Mouse (Mus musculus): ENCODE data around the gene Sh3bp5l. TPM values are rescaled to one million over a fixed set of nuclear protein-coding genes. Genes with fewer than 3 reads are reported as not detected.

Sh3bp5l gene
- polyA plus RNA-seq, 1 experiment, result 33.6 TPM

DNA sequence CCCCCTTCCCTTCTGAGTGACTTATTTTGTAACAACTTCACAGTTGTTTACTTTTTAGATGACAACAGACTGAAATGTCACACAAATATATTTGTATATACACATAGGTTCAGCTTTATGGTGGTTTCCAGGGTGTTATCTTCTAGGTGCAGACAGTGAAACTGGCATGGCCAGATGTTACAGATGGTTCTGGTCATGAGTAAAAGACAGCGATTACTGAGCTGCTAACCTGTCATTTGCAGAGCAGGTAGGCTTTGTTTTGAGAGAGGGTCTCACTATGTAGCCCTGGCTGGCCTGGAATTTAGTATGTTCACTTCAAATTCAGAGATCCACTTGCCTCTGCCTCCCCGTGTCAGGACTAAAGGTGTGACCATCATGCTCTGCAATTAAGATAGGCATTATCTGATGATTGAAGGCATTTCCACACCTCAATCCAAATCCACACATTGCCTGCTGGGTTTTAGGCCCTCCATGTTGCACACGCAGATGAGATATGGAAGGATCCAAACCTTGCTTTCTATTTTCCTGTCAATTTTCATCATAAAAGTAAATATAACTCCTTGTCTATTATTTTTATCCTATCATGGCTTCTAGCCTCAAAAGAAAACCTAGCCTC, 5.8 kb upstream of the Sh3bp5l start:
- Histone ChIP-seq H3K4me1 (ENCODE audit: control insufficient read depth, insufficient read depth, low read length) (no peaks in the 10 kb centered on the region), H3K9me3 (replicated peaks; ENCODE audit: control insufficient read depth, insufficient read depth, low read length, poor library complexity, severe bottlenecking) (no peaks in the 10 kb centered on the region), H3K27me3 (ENCODE audit: control insufficient read depth, insufficient read depth, low read length, poor library complexity, severe bottlenecking) (no peaks in the 10 kb centered on the region), H3K4me3 (ENCODE audit: low read depth, low read length) (no peak overlapping the region), H3K27ac (ENCODE audit: insufficient read depth, low read length) (no peak overlapping the region), H3K36me3 (ENCODE audit: control insufficient read depth, insufficient read depth, low read length, poor library complexity, severe bottlenecking) (peaks cover 4% of the 10 kb centered on the region), H3K9ac (ENCODE audit: low read depth, poor library complexity, severe bottlenecking) (no peak overlapping the region)
- TF ChIP-seq EP300 (IDR thresholded peaks at IDR 0.05; ENCODE audit: insufficient read depth, low read depth, low read length) (no peak), CTCF (IDR thresholded peaks at IDR 0.05; ENCODE audit: low read depth, low read length) (no peak), POLR2A (IDR thresholded peaks at IDR 0.05; ENCODE audit: insufficient read depth, low read length) (no peak)

DNA sequence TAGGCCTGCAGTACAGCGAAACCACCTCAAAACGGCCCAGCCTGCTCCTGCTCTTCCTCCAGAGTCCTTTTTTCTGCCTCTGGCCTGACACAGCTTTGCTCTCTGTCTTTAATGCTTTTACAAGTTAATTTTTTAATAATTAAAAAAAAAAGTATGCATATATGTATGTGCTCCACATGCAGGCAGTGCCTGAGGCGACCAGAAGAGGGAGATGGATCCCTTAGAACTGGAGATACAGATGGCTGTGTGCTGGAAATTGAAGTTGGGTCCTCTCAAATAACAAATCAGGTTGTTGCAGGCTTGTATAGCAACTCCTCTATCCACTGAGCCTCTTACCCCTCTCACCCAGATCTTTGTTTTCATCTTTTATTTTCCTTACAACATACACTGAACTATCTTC, 3.7 kb upstream of the Sh3bp5l start:
- no peaks in the 10 kb centered on the region for H3K9me3 ChIP-seq (replicated peaks; ENCODE audit: control insufficient read depth, insufficient read depth, low read length, poor library complexity, severe bottlenecking)
- H3K4me3 ChIP-seq (ENCODE audit: low read depth, low read length), result no peak overlapping the region
- no peaks in the 10 kb centered on the region for H3K27me3 ChIP-seq (ENCODE audit: control insufficient read depth, insufficient read depth, low read length, poor library complexity, severe bottlenecking)
- no peak for TF ChIP-seq POLR2A (IDR thresholded peaks at IDR 0.05; ENCODE audit: insufficient read depth, low read length)
- no peak overlapping the region for H3K9ac ChIP-seq (ENCODE audit: low read depth, poor library complexity, severe bottlenecking)
- no peaks in the 10 kb centered on the region for H3K4me1 ChIP-seq (ENCODE audit: control insufficient read depth, insufficient read depth, low read length)
- no peak overlapping the region for H3K27ac ChIP-seq (ENCODE audit: insufficient read depth, low read length)
- H3K36me3 ChIP-seq (ENCODE audit: control insufficient read depth, insufficient read depth, low read length, poor library complexity, severe bottlenecking), result peaks cover 4% of the 10 kb centered on the region

- H3K27me3 ChIP-seq (ENCODE audit: control insufficient read depth, insufficient read depth, low read length, poor library complexity, severe bottlenecking), result no peaks in the 10 kb centered on the region
- TF ChIP-seq EP300 (IDR thresholded peaks at IDR 0.05; ENCODE audit: insufficient read depth, low read depth, low read length), result no peak
- no peak for TF ChIP-seq CTCF (IDR thresholded peaks at IDR 0.05; ENCODE audit: low read depth, low read length)
- TF ChIP-seq POLR2A (IDR thresholded peaks at IDR 0.05; ENCODE audit: insufficient read depth, low read length), result no peak
- peaks cover 11% of the 10 kb centered on the region for H3K36me3 ChIP-seq (ENCODE audit: control insufficient read depth, insufficient read depth, low read length, poor library complexity, severe bottlenecking)
- no peaks in the 10 kb centered on the region for H3K9me3 ChIP-seq (replicated peaks; ENCODE audit: control insufficient read depth, insufficient read depth, low read length, poor library complexity, severe bottlenecking)
- 0 out of 2 replicates have a peak overlapping the region, but pooled peaks have one; percentile 13 for H3K27ac ChIP-seq (ENCODE audit: insufficient read depth, low read length)
- peak overlapping the region; percentile 99 for H3K4me3 ChIP-seq (ENCODE audit: low read depth, low read length)
- H3K4me1 ChIP-seq (ENCODE audit: control insufficient read depth, insufficient read depth, low read length), result no peaks in the 10 kb centered on the region
- H3K9ac ChIP-seq (ENCODE audit: low read depth, poor library complexity, severe bottlenecking), result peak overlapping the region; percentile 85
Measured at GRCm38 (mm10) chr11:58329906-58330275, 633 bp upstream of the Sh3bp5l start.

DNA sequence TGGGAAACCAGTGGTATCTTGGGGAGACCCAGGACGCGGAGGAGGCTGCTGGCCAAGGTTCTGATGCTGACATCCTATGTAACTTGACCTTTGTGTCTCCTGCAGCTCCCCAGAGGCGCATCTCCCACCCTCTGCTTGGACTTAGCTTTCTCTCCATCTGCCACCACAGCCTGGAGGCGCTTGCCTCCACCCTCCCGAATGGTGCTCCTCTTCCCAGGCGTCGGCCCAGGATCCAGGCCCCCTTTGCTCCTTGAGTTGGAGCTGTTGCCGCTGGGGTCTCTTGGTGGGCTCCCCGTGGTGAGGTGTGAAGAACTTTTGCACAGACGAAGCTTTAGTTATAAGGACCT, 598 bp downstream of the Sh3bp5l start:
- Histone ChIP-seq H3K36me3 (ENCODE audit: control insufficient read depth, insufficient read depth, low read length, poor library complexity, severe bottlenecking) (peaks cover 11% of the 10 kb centered on the region), H3K4me1 (ENCODE audit: control insufficient read depth, insufficient read depth, low read length) (no peaks in the 10 kb centered on the region), H3K9ac (ENCODE audit: low read depth, poor library complexity, severe bottlenecking) (peak overlapping the region; percentile 85), H3K27ac (ENCODE audit: insufficient read depth, low read length) (no peak overlapping the region), H3K27me3 (ENCODE audit: control insufficient read depth, insufficient read depth, low read length, poor library complexity, severe bottlenecking) (no peaks in the 10 kb centered on the region), H3K9me3 (replicated peaks; ENCODE audit: control insufficient read depth, insufficient read depth, low read length, poor library complexity, severe bottlenecking) (no peaks in the 10 kb centered on the region), H3K4me3 (ENCODE audit: low read depth, low read length) (peak overlapping the region; percentile 99)
- TF ChIP-seq POLR2A (IDR thresholded peaks at IDR 0.05; ENCODE audit: insufficient read depth, low read length) (no peak), CTCF (IDR thresholded peaks at IDR 0.05; ENCODE audit: low read depth, low read length) (no peak)

DNA sequence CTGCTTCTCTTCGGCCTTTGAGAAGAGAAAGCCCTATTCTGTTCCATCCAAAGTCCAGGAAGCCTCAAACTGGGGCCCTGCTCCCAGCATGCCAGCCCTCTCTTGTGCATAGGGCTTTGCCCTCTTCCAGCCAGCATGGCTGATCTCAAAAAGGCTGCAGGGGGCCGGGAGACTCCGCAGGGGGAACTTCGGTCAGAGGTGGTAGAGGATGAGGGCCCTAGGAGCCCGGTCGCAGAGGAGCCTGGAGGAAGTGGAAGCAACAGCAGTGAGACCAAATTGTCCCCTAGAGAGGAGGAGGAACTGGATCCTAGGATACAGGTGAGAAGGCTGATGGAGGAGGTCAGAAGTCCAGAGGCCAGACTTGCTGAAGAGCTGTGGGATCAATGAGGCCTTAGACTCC, 1.0 kb downstream of the Sh3bp5l start:
- Histone ChIP-seq H3K9ac (ENCODE audit: low read depth, poor library complexity, severe bottlenecking) (peak overlapping the region; percentile 85), H3K27ac (ENCODE audit: insufficient read depth, low read length) (no peak overlapping the region), H3K36me3 (ENCODE audit: control insufficient read depth, insufficient read depth, low read length, poor library complexity, severe bottlenecking) (peaks cover 10% of the 10 kb centered on the region)

GRCm38 (mm10) chr11:58334746-58335145, 4.2 kb downstream of the Sh3bp5l start:
- Histone ChIP-seq H3K27ac (ENCODE audit: insufficient read depth, low read length) (no peak overlapping the region), H3K36me3 (ENCODE audit: control insufficient read depth, insufficient read depth, low read length, poor library complexity, severe bottlenecking) (peaks cover 15% of the 10 kb centered on the region), H3K4me1 (ENCODE audit: control insufficient read depth, insufficient read depth, low read length) (no peaks in the 10 kb centered on the region), H3K9ac (ENCODE audit: low read depth, poor library complexity, severe bottlenecking) (no peak overlapping the region), H3K9me3 (replicated peaks; ENCODE audit: control insufficient read depth, insufficient read depth, low read length, poor library complexity, severe bottlenecking) (no peaks in the 10 kb centered on the region), H3K4me3 (ENCODE audit: low read depth, low read length) (no peak overlapping the region), H3K27me3 (ENCODE audit: control insufficient read depth, insufficient read depth, low read length, poor library complexity, severe bottlenecking) (no peaks in the 10 kb centered on the region)
- TF ChIP-seq POLR2A (IDR thresholded peaks at IDR 0.05; ENCODE audit: insufficient read depth, low read length), result no peak
- TF ChIP-seq EP300 (IDR thresholded peaks at IDR 0.05; ENCODE audit: insufficient read depth, low read depth, low read length), result no peak
- TF ChIP-seq CTCF (IDR thresholded peaks at IDR 0.05; ENCODE audit: low read depth, low read length), result no peak

More for the DNA sequence above, 1.0 kb downstream of the Sh3bp5l start:
- no peaks in the 10 kb centered on the region for H3K9me3 ChIP-seq (replicated peaks; ENCODE audit: control insufficient read depth, insufficient read depth, low read length, poor library complexity, severe bottlenecking)
- no peaks in the 10 kb centered on the region for H3K4me1 ChIP-seq (ENCODE audit: control insufficient read depth, insufficient read depth, low read length)
- 0 out of 2 replicates have a peak overlapping the region, but pooled peaks have one; percentile 99 for H3K4me3 ChIP-seq (ENCODE audit: low read depth, low read length)
- no peaks in the 10 kb centered on the region for H3K27me3 ChIP-seq (ENCODE audit: control insufficient read depth, insufficient read depth, low read length, poor library complexity, severe bottlenecking)
- TF ChIP-seq POLR2A (IDR thresholded peaks at IDR 0.05; ENCODE audit: insufficient read depth, low read length) (no peak), CTCF (IDR thresholded peaks at IDR 0.05; ENCODE audit: low read depth, low read length) (no peak), EP300 (IDR thresholded peaks at IDR 0.05; ENCODE audit: insufficient read depth, low read depth, low read length) (no peak)

Measured in ES-Bruce4 (cell line).